Mouse (Mus musculus): ENCODE results near the gene Tbkbp1.
"Not testable (repeated sequence)": the region's sequence is repeated elsewhere in the genome, so short reads cannot be mapped to it uniquely, and the experiment has no call there.

Tbkbp1 gene

GRCm38 (mm10) chr11:97151343-97151801, at the start of gene Tbkbp1:
Gene Tbkbp1 (minus strand): TSS chr11:97151495.
- peak; percentile 81 to 84 for DNase-seq

GRCm38 (mm10) chr11:97199519-97199918, 48.2 kb upstream of the Tbkbp1 start:
- no peak for DNase-seq

GRCm38 (mm10) chr11:97198601-97199000, 47.3 kb upstream of the Tbkbp1 start:
- peak; percentile 52 to 73 for DNase-seq

GRCm38 (mm10) chr11:97197021-97197420, 45.7 kb upstream of the Tbkbp1 start:
- DNase-seq = no peak

GRCm38 (mm10) chr11:97196541-97196940, 45.2 kb upstream of the Tbkbp1 start:
- peak in 1 of 2 experiments; percentile 28 for DNase-seq

- no peak for DNase-seq
Measured at GRCm38 (mm10) chr11:97192621-97192951, 41.3 kb upstream of the Tbkbp1 start.

- DNase-seq = no peak
Measured at GRCm38 (mm10) chr11:97191915-97192620, 40.8 kb upstream of the Tbkbp1 start.

GRCm38 (mm10) chr11:97190992-97191391, 39.7 kb upstream of the Tbkbp1 start:
- DNase-seq = no peak

GRCm38 (mm10) chr11:97189645-97190044, 38.4 kb upstream of the Tbkbp1 start:
- DNase-seq = not testable (repeated sequence)

GRCm38 (mm10) chr11:97189231-97189630, 37.9 kb upstream of the Tbkbp1 start:
- DNase-seq = no peak

GRCm38 (mm10) chr11:97188643-97188955, 37.3 kb upstream of the Tbkbp1 start:
- DNase-seq = no peak

- DNase-seq = peak; percentile 98 to 99
Measured at GRCm38 (mm10) chr11:97187764-97188642, 36.7 kb upstream of the Tbkbp1 start, which contains the start of gene Kpnb1. Gene Kpnb1 (minus strand): TSS chr11:97187881.

GRCm38 (mm10) chr11:97186947-97187763, 35.9 kb upstream of the Tbkbp1 start:
- DNase-seq = peak; percentile 98 to 99

- DNase-seq = no peak
Measured at GRCm38 (mm10) chr11:97185704-97186614, 34.7 kb upstream of the Tbkbp1 start.

- no peak for DNase-seq
Measured at GRCm38 (mm10) chr11:97184875-97185274, 33.6 kb upstream of the Tbkbp1 start.

- DNase-seq = no peak
Measured at GRCm38 (mm10) chr11:97182446-97182845, 31.2 kb upstream of the Tbkbp1 start.

- DNase-seq = no peak
Measured at GRCm38 (mm10) chr11:97181061-97181460, 29.8 kb upstream of the Tbkbp1 start.

GRCm38 (mm10) chr11:97178198-97178597, 26.9 kb upstream of the Tbkbp1 start:
- no peak for DNase-seq

- DNase-seq = peak; percentile 34 to 73
Measured at GRCm38 (mm10) chr11:97176851-97177250, 25.6 kb upstream of the Tbkbp1 start.

- peak; percentile 49 to 66 for DNase-seq
Measured at GRCm38 (mm10) chr11:97175499-97175898, 24.2 kb upstream of the Tbkbp1 start.

- DNase-seq = no peak
Measured at GRCm38 (mm10) chr11:97160341-97160740, 9.0 kb upstream of the Tbkbp1 start.

GRCm38 (mm10) chr11:97156999-97157398, 5.7 kb upstream of the Tbkbp1 start:
- no peak for DNase-seq
